Mouse (Mus musculus): ENCODE data around the gene Gm43720.
"Not testable (repeated sequence)": the region's sequence is repeated elsewhere in the genome, so short reads cannot be mapped to it uniquely, and the experiment has no call there.

The Gm43720 gene

GRCm38 (mm10) chr5:138216632-138217031 is 63.1 kb downstream of the Gm43720 start:
- DNase-seq (ENCODE audit: low read depth), result not testable (repeated sequence)

Measured in c-Kit-positive CD71-negative TER-119-negative erythroid progenitor cells, embryonic 14.5 days (primary cell).